Mouse (Mus musculus) heart, adult 18-20 months (tissue): Measurements from ENCODE around the gene H2-T23. TPM values are rescaled to one million over a fixed set of nuclear protein-coding genes. Genes with fewer than 3 reads are reported as not detected.

Experiments used
- DNase-seq, 2 experiments: peaks; one replicate each; pipeline ENCODE4 v3.0.0; 2021 to 2022; ENCODE audit warnings: mixed read lengths in 1 of 2
- total RNA-seq, 2 experiments: library from RNA; stranded (reverse); gene quantifications; 2 replicates each; pipeline ENCODE4 v1.2.3; 2021

H2-T23 gene
- total RNA-seq, 2 experiments from 2014 or later, result 31.7 to 56.7 TPM

- DNase-seq, result peak; percentile 81 to 83
Measured at GRCm38 (mm10) chr17:35993675-35994074, 39.0 kb downstream of the H2-T23 start.

DNA sequence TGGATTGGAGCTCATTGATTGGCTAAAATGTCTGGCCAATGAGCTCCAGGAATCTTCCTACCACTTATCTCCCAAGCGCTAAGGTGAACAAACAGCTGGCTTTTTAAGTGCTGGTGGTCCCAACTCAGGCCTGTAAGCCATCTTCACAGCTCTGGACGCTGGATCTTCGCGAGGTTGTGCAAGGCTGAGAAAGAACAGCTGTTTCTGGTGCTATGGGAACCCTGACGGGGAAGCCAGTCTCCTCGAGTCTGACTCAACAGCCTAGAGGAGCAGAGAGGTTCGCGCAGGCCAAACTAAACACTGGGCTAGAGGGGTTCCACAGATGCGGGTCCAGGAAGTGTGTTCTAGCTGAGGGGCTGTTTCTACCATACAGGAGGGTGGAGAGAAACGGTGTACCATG, 40.9 kb downstream of the H2-T23 start:
- DNase-seq, result peak; percentile 50 to 51

DNA sequence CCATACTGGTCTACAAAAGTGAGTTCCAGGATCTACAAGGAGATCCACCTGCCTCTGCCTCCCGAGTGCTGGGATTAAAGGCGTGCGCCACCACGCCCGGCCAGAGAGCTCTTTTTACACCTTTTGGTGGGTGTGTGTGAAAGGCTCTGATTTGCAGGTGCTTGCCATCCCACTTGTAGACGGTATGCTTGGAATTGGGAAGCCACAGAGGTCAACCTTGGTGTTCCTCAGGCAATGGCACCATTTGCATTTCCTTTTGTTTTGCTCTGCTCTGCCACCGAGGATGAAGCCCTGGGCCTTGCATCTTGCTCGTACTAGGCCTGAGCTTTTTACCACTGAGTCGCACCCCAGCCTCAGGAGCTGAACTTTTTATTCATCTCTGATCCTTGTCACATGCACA, 50.9 kb downstream of the H2-T23 start:
- no peak for DNase-seq

- peak; percentile 65 to 68 for DNase-seq
Measured at GRCm38 (mm10) chr17:35980363-35980754, 52.3 kb downstream of the H2-T23 start.

Other genes starting within 250 kb of the H2-T23 start
- 10 to 100 TPM; 20.2 to 25.6 TPM for gene Ier3, start 211.2 kb downstream of the H2-T23 start, total RNA-seq
- 100 to 1,000 TPM; 146 to 154 TPM for gene Flot1, start 209.6 kb downstream of the H2-T23 start, total RNA-seq
- 10 to 100 TPM; 89.4 to 92.2 TPM for gene Tubb5, start 194.5 kb downstream of the H2-T23 start, total RNA-seq
- gene Mdc1, start 191.3 kb downstream of the H2-T23 start, total RNA-seq, result 10 to 100 TPM; 13.3 to 17.8 TPM
- 1 to 10 TPM; 1.8 to 2.5 TPM for gene Nrm, start 171.5 kb downstream of the H2-T23 start, total RNA-seq
- gene Ppp1r18, start 167.3 kb downstream of the H2-T23 start, total RNA-seq, result 10 to 100 TPM; 15.5 to 15.7 TPM
- 10 to 100 TPM; 18.3 to 20.4 TPM for gene Dhx16, start 153.0 kb downstream of the H2-T23 start, total RNA-seq
- 100 to 1,000 TPM; 101 to 105 TPM for gene 2310061I04Rik, start 135.4 kb downstream of the H2-T23 start, total RNA-seq
- 1 to 10 TPM; 5.9 to 6.5 TPM for gene Atat1, start 122.8 kb downstream of the H2-T23 start, total RNA-seq
- gene Mrps18b, start 116.5 kb downstream of the H2-T23 start, total RNA-seq, result 10 to 100 TPM; 52.1 to 64.7 TPM
- gene Ppp1r10, start 116.4 kb downstream of the H2-T23 start, total RNA-seq, result 10 to 100 TPM; 22.4 to 28.8 TPM
- gene Abcf1, start 63.1 kb downstream of the H2-T23 start, total RNA-seq, result 10 to 100 TPM; 67.3 to 68.4 TPM
- 10 to 100 TPM; 32.0 to 34.7 TPM for gene Gnl1, start 53.0 kb downstream of the H2-T23 start, total RNA-seq
- 1 to 10 TPM; 3.3 to 3.4 TPM for gene Prr3, start 52.6 kb downstream of the H2-T23 start, total RNA-seq
- 1 to 10 TPM; 6.5 to 6.7 TPM for gene H2-T24, start 12.3 kb downstream of the H2-T23 start, total RNA-seq
- gene H2-T22, start 9.9 kb upstream of the H2-T23 start, total RNA-seq, result 10 to 100 TPM; 15.0 to 23.6 TPM
- not detected for gene Gm6034, start 10.1 kb upstream of the H2-T23 start, total RNA-seq
- gene Gm11127, start 25.5 kb upstream of the H2-T23 start, total RNA-seq, result 10 to 100 TPM in 1 of 2 experiments, 1 to 10 TPM in 1; 5.4 to 10.0 TPM
- under 1 TPM; 0.27 to 0.28 TPM for gene Gm19684, start 88.8 kb upstream of the H2-T23 start, total RNA-seq
- gene Gm7030, start 96.6 kb upstream of the H2-T23 start, total RNA-seq, result under 1 TPM in 1 of 2 experiments, not detected in 1; 0.55 TPM
- gene Gm8909, start 135.7 kb upstream of the H2-T23 start, total RNA-seq, result not detected
- not detected for gene H2-T3, start 157.4 kb upstream of the H2-T23 start, total RNA-seq
- gene Rpp21, start 225.2 kb upstream of the H2-T23 start, total RNA-seq, result 10 to 100 TPM; 37.9 to 38.8 TPM
- 1 to 10 TPM; 5.2 to 6.5 TPM for gene Trim39, start 239.4 kb upstream of the H2-T23 start, total RNA-seq